Mouse (Mus musculus) mouse trophoblast stem cell (cell line): Measurements from ENCODE around the gene Fbxo17.

Source experiments
- in situ Hi-C, 2 experiments: fragments of 300-500 bp; cut with MseI, MboI; formaldehyde crosslinking; loops; 2 replicates in 1 of 2; 3 replicates in 1 of 2; pipeline ENCODE4 v1.15.1; 2025

Fbxo17 gene

DNA sequence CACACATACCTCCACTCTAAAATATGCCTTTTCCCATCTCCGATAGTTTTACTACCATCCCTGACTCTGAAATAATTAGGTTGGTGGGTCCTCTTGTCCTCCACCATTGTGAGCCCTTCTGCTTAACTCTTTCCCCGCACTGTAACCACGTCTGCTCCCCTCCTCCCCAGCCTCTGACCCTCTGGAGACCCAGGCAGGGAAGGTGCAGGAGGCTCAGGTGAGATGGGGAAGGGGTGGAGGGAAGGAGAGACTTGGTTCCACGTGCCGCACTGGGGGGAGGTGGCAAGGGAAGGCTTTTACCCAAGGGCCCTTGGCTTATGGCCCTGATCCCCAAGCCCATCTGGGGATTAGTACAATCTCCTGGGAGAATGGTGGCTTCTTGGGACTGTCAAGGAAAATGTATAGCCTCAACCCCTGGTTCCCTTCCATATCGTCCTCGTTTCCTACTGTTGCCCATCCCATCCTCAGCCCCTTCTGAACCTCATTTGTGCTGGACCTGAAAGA, 50.9 kb downstream of the Fbxo17 start, which contains the start of gene Nfkbib:
Gene Nfkbib, minus strand, starts transcription at position 51 of the 504 bp plus-strand sequence.
- in situ Hi-C loops, result no loop called here

DNA sequence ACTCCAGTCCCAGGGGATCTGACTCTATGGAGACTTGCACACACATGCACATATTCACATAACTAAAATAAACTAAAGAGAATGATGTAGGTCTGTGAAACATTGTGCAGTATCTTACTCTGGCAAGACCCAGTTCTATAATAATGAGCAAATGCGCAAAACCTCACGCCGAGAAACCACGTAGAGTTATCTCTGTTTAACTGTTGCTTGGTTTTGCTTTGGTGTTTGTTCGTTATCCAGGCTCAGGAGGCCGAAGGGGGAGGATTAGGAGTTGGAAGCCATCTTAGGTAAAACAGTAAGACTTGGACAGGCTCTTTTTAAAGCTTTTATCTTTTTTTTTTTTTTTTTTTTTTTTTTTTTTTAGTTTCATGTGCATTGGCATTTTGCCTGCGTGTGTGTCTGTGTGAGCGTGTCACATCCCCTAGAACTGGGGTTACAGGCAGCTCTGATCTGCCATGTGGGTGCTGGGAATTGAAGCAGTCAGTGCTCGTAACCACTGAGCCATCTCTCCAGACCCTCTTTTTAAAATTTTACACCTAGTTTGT, 52.9 kb downstream of the Fbxo17 start:
- in situ Hi-C loops, result no loop called here

DNA sequence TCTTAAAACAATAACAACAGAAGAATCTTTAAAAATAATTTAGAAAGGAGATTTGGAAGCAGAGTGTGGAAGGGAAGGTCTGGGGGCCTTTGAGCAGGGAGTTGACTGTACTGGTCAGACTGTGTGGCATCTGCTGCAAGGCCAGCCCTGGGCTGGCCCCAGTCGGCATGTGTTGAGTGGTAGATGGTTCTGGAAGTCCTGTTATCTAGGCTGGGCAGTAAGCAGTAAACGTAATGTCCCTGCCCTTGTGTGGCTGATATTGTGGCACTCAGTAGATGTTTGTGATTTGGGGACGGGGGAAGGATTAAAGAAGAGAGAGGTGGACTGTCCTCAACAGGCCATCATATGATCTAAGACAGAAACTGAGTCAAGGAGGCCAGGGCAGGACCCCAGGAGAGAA, 53.7 kb downstream of the Fbxo17 start:
- in situ Hi-C loops, result no loop called here

DNA sequence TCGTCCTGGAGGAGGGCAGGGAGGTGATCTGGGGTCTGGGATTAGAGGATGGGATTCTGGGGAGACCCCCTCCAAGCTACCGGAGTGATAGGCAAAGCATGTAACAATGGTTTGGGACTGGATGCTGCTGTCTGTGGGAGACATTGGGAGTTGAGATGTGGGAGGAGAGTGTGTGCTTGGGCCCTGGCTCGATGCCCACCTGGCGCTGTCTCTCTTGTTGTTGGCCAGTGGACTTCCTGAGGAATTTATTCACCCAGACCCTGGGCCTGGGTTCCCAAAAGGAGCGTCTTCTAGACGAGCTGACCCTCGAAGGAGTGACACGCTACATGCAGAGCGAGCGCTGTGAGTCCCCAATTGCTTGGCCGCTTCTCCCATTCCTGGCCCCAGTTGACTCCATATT, 55.3 kb downstream of the Fbxo17 start:
- in situ Hi-C loops, result no loop called here

DNA sequence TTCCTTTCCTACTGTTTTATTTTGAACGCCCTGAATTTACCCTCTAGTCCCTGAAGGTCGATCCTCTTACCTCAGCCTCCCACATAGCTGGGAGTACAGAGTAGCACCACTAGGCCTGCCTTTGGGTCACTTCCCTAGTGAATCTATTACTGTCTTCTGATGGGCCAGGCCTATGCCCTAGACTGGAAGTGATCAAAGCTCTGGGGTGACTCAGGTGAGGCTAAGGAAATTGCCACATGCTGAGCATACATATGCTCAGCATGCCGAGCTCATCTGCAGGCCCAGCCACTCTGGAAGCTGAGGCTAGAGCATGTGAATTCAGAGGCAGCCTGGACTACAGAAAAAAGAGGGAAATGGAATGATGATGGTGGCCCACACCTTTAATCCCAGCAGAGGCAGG, 56.6 kb downstream of the Fbxo17 start:
- in situ Hi-C loops, result no loop called here

DNA sequence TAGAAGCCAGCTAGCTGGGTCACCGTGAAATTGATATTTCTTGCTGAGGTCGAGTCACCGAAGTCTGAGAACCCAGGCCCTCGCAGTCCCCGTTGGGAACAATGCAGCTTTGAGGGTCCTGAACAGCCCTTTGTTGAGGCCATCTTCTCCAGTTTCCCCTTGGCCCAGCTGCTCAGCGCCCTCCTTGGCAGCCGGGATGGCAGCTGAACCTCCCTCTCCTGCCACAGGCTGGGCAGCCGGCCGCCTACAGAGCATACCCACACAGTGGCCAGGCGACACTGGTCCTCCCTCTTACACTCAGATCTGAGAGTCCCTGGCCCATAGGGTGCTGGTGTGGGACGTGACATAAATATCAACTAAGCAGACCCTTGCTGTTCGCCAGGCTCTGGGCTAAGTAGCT, 57.6 kb downstream of the Fbxo17 start:
- in situ Hi-C loops, result no loop called here

DNA sequence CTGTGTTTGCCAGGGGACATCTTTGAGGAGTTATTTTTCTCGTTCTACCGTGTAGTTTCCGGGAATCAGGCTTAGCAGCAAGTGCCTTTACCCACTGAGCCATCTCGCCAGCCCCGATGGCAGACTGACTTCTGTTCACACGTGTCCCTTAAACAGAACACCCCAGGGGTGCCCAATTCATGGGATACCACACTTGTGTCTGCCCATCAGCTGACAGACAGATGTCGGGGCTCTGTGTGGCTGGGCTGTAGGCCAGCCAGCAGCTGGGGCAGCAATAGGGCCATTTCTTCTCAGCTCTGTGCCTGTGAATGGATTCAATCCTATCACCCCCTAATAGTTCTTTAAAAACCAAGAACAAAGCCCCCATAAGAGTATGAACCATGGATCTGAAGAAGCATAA, 58.5 kb downstream of the Fbxo17 start:
- in situ Hi-C loops, result no loop called here

DNA sequence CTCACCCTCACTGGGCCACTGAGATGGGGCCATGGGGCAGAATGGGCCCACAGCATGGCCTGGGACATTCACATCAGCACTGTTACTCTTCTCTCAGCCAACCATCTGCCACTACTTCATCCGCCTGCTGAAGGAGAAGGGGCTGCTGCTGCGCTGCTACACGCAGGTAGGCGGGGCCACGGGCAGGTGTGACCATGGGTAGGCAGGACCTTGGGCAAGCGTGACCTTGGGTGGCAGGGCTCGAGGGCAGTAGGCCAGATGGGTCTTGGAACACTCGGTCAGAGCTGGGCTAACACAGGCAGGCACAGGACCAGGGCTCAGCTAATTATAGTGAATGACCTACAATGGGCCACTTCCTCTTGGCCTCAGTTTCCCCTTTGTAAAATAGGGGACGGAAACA, 62.2 kb downstream of the Fbxo17 start:
- in situ Hi-C loops, result no loop called here

DNA sequence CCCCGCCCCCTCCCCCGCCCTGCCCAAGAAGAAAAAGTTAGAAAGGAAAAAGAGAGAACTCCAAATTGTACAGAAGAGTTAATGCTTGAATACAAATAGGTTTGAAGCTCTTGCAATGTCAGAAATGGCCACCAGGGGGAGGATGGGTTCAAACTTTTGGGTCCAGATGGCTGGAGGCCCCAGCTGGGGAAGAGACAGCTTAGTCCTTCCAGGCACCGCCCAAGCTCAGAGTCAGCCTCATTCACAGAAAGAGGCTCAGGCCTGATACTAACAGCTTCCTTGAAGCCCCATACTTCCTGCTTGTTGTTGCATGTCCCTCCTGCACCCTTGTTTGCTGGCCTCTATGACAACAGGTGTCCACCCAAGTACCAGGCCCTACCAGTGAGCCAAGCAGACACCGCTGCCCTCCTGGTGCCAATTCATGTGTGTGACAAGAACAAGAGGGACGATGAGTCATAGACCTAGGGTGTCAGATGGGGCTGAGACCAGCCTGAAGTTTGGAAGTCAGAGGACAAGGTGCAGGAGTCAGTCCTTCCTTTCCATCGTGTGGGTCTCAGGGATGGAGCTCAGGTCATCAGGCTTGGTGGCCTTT, 63.6 kb downstream of the Fbxo17 start:
- in situ Hi-C loops, result no loop called here

DNA sequence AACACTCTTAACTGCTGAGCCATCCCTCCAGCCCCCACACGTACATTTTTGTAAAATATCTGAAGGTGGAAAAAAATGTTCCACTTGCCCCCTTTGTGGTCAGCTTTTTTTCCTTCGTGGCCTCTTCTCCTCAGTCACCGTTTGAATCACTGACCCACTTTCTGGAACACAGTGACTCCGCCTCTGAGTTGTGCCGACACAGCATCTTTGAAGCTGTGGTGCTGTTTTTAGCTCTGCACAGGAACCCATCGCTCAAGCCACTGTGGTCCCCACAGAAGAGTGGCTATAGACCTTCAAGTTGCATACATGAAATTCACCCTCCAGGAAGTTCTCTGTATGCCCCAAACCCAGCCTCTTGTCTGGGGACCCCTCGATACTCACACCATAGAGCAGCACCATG, 64.3 kb downstream of the Fbxo17 start:
- in situ Hi-C loops, result no loop called here

DNA sequence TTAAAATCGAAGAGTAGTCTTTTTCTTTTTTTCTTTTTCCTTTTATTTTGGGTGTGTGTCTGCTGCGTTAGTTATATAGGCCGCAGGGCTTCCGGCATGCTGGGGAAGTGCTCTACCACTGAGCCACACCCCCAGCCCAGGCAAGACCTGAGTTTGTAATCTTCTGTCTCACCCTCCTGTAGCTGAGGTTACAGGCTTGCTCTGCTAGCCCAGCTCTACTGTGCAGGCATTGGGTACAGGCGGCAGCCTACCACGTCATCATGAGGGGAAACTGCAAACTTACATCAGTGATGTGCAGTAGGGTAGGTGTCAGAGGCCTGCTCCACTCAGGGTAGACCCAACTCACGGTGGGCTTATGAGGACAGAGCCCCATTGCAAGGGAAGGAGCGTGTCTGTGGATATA, 64.7 kb downstream of the Fbxo17 start:
- in situ Hi-C loops, result no loop called here

DNA sequence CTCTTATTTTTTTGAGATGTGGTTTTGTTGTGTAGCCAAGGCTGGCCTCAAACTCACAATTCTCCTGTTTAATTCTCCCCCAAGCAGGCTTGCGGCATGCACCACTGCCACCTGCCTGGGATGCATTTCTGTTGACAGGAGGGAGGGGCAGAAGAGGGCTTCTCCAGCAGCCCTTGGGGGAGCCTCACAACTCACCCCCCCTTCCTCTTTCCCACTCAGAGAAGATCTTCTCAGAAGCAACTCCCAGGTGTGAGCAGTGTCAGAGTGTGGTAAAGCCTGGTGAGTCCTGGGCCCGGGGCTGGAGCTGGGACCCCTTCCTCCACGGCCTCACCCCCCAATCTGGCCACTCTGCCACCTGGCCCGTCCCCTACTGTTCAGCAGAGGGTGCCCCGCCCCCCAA, 68.6 kb downstream of the Fbxo17 start:
- in situ Hi-C loops, result loop anchor here in 1 of 2 experiments (5.0 kb wide), 1 partner anchor 82 kb away; no protein-coding TSS in a partner anchor
